Mouse (Mus musculus) lung, postnatal 0 days (tissue): ENCODE data around the gene Ache.

Experiments
- CTCF ChIP-seq: IDR thresholded peaks from 2 replicates; pipeline ENCODE4 v1.5.1; 2016; ENCODE audit warnings: antibody characterized with exemption, mild to moderate bottlenecking
- EP300 ChIP-seq: IDR thresholded peaks from 2 replicates; pipeline ENCODE4 v1.6.1; 2016; ENCODE audit warnings: antibody characterized with exemption, mild to moderate bottlenecking, control low read depth

- TF ChIP-seq EP300: no peak
- TF ChIP-seq CTCF: no peak
These were observed 43.6 kb downstream of the Ache start for GRCm38 (mm10) chr5:137330910-137331309.
